Mouse (Mus musculus) ES-E14 (cell line): ENCODE measurements around the gene Gm13199.

Source experiments
- CHD2 ChIP-seq: IDR thresholded peaks from 2 replicates; pipeline ENCODE4 v1.6.1; 2014; ENCODE audit warnings: mild to moderate bottlenecking, low read depth, low read length, inconsistent platforms
- HCFC1 ChIP-seq: IDR thresholded peaks from 2 replicates; pipeline ENCODE4 v1.6.1; 2012; ENCODE audit warnings: low read length, inconsistent platforms, borderline replicate concordance; ENCODE audit not compliant: insufficient read depth
- MAFK ChIP-seq: IDR thresholded peaks from 2 replicates; pipeline ENCODE4 v1.6.1; 2014; ENCODE audit warnings: mild to moderate bottlenecking, low read depth, low read length, inconsistent platforms; ENCODE audit not compliant: insufficient read depth

- TF ChIP-seq HCFC1 (no peak), CHD2 (no peak), MAFK (no peak)
Observed at GRCm38 (mm10) chr2:5889412-5889811, 26.7 kb upstream of the Gm13199 start.
